Mouse (Mus musculus) erythroblast, embryonic 14.5 days (primary cell): Measurements from ENCODE around the gene Slu7. TPM values are rescaled to one million over a fixed set of nuclear protein-coding genes. Genes with fewer than 3 reads are reported as not detected.

Experiments
- H3K27me3 ChIP-seq: 2 replicates; pipeline ENCODE4 v1.6.1; 2012; ENCODE audit warnings: inconsistent platforms; ENCODE audit not compliant: control insufficient read depth
- H3K36me3 ChIP-seq: 2 replicates; pipeline ENCODE4 v1.6.1; 2012; ENCODE audit warnings: mild to moderate bottlenecking, inconsistent platforms; ENCODE audit not compliant: control insufficient read depth
- H3K4me1 ChIP-seq: 2 replicates; pipeline ENCODE4 v1.6.1; 2012; ENCODE audit warnings: inconsistent platforms; ENCODE audit not compliant: control insufficient read depth
- H3K4me3 ChIP-seq: replicated peaks from 2 replicates; pipeline ENCODE3; 2012; ENCODE audit warnings: moderate library complexity, mild to moderate bottlenecking, inconsistent platforms
- H3K9me3 ChIP-seq: 2 replicates; pipeline ENCODE4 v1.6.1; 2012; ENCODE audit warnings: low read length, inconsistent platforms, mixed read lengths; ENCODE audit not compliant: control insufficient read depth
- GATA1 ChIP-seq: IDR thresholded peaks from 2 replicates; pipeline ENCODE4 v1.6.1; 2012; ENCODE audit warnings: low read length, inconsistent platforms, mixed read lengths
- TAL1 ChIP-seq: IDR thresholded peaks from 3 replicates; pipeline ENCODE4 v1.6.1; 2012; ENCODE audit warnings: low read length, inconsistent platforms, mixed read lengths
- polyA plus RNA-seq: library from polyadenylated mRNA; stranded (reverse); fragments of >175 nt; gene quantifications from 2 replicates; pipeline ENCODE4 v1.2.3, GENCODE M21; 2012

Gene Slu7
- polyA plus RNA-seq, 1 experiment, result 0.93 TPM

GRCm38 (mm10) chr11:43493815-43494409 lies 60.4 kb downstream of the Slu7 start:
- Histone ChIP-seq H3K36me3 (no peaks in the 10 kb centered on the region), H3K4me1 (no peaks in the 10 kb centered on the region), H3K9me3 (no peaks in the 10 kb centered on the region), H3K27me3 (no peaks in the 10 kb centered on the region), H3K4me3 (no peak overlapping the region)
- TF ChIP-seq TAL1, result no peak
- TF ChIP-seq GATA1, result no peak

GRCm38 (mm10) chr11:43495037-43495436 lies 61.5 kb downstream of the Slu7 start:
- TF ChIP-seq TAL1 (no peak), GATA1 (no peak)
- Histone ChIP-seq H3K27me3 (no peaks in the 10 kb centered on the region), H3K9me3 (no peaks in the 10 kb centered on the region), H3K36me3 (no peaks in the 10 kb centered on the region), H3K4me3 (no peak overlapping the region), H3K4me1 (no peaks in the 10 kb centered on the region)

- Histone ChIP-seq H3K27me3 (no peaks in the 10 kb centered on the region), H3K4me3 (no peak overlapping the region), H3K36me3 (no peaks in the 10 kb centered on the region), H3K9me3 (no peaks in the 10 kb centered on the region), H3K4me1 (no peaks in the 10 kb centered on the region)
- TF ChIP-seq TAL1 (no peak), GATA1 (no peak)
These were observed 62.0 kb downstream of the Slu7 start for GRCm38 (mm10) chr11:43495532-43495931.

Other genes starting within 250 kb of the Slu7 start
- gene Pttg1, start 7.5 kb upstream of the Slu7 start, polyA plus RNA-seq, result 7.7 and 11.4 TPM in 2 replicates
- gene C1qtnf2, start 40.5 kb downstream of the Slu7 start, polyA plus RNA-seq, result not detected in 2 replicates
- not detected in 2 replicates for gene Ccnjl, start 95.0 kb downstream of the Slu7 start, polyA plus RNA-seq
- not detected in 2 replicates for gene 4933415A04Rik, start 153.3 kb downstream of the Slu7 start, polyA plus RNA-seq
- gene Fabp6, start 167.8 kb downstream of the Slu7 start, polyA plus RNA-seq, result not detected in 2 replicates
- gene Pwwp2a, start 248.3 kb downstream of the Slu7 start, polyA plus RNA-seq, result 0.51 and 0.72 TPM in 2 replicates